Mouse (Mus musculus): Measurements from ENCODE around the gene Itpr2. TPM values are rescaled to one million over a fixed set of nuclear protein-coding genes. Genes with fewer than 3 reads are reported as not detected.

Gene Itpr2
- total and polyA plus RNA-seq, 2 experiments from 2014 or later = 8.0 to 8.4 TPM

DNA sequence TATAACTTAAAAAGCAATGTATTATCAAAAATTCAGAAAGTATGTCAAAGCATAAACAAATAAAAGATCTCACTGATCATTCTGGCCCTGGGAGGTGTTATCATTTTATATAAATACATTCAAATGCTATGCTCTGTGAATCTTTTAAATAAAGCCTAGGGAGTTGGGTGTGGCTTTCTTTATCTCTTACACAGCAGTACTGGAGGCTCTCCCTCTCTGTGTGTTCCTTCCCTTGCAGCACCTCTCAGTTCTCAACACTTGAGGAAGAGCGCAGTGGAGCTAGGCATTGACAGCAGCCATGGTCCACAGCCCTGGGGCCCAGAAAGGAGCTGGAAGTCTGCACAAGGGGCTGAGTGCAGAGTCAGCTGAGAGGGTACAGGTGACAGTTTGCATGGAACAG is 192.7 kb downstream of the Itpr2 start:
- Histone ChIP-seq H3K36me3 (ENCODE audit: insufficient read depth) (no peaks in the 10 kb centered on the region), H3K4me1 (ENCODE audit: insufficient read depth) (no peaks in the 10 kb centered on the region), H3K27me3 (ENCODE audit: insufficient read depth, low read length) (no peaks in the 10 kb centered on the region), H3K9ac (no peak overlapping the region), H3K4me3 (ENCODE audit: low read depth, low read length) (no peak overlapping the region), H3K9me3 (ENCODE audit: low read length) (no peaks in the 10 kb centered on the region), H3K4me2 (ENCODE audit: low read depth) (no peak overlapping the region), H3K27ac (ENCODE audit: low read depth, low read length) (no peak overlapping the region)
- TF ChIP-seq CTCF (IDR thresholded peaks at IDR 0.05; ENCODE audit: low read depth) = no peak
- WGBS = 96% methylated on average over 1 of the region's 1 CpGs
- DNase-seq = no peak
- ATAC-seq = no peak

DNA sequence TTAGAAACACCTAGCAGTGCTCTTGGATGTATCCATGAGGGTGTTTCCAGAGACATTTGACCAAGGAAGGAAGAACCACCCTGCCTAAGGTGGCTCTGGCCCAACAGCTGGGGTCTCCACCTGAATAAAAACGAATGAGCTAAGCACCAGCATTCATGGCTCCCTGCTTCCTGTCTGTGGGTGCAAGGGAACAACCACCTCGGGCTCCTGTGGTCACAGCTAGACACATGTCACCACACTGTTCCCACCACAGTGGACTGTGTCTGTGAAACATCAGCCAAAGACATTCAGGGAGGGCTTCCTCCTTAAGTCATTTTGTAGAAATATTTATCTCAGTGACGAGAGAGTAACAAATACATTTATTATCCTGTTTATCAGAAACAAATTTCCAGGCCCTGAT is 196.0 kb downstream of the Itpr2 start:
- Histone ChIP-seq H3K9ac (no peak overlapping the region), H3K27me3 (ENCODE audit: insufficient read depth, low read length) (no peaks in the 10 kb centered on the region), H3K4me1 (ENCODE audit: insufficient read depth) (no peaks in the 10 kb centered on the region), H3K9me3 (ENCODE audit: low read length) (no peaks in the 10 kb centered on the region), H3K4me3 (ENCODE audit: low read depth, low read length) (no peak overlapping the region), H3K27ac (ENCODE audit: low read depth, low read length) (no peak overlapping the region), H3K4me2 (ENCODE audit: low read depth) (no peak overlapping the region), H3K36me3 (ENCODE audit: insufficient read depth) (no peaks in the 10 kb centered on the region)
- ATAC-seq (no peak), DNase-seq (no peak)
- 84% methylated on average over 3 of the region's 3 CpGs for WGBS
- no peak for TF ChIP-seq CTCF (IDR thresholded peaks at IDR 0.05; ENCODE audit: low read depth)

DNA sequence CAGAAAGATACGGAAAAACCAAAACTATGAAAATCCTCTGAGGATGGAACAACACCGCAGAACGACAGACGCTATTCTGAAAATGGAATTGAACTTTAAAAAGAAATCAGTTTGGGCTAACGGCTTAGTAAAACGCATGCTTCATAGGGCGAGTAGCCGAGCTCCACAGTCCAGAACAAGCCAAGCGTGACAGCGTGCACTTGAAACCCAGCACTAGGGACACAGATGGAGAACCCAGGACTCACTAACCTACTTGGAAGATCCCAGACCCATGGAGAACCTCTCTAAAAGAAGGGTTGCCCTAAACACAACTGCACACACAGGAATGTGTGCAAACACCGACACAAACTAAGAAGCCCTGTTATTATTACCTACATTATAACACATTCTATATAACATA is 197.9 kb downstream of the Itpr2 start:
- DNase-seq (no peak), ATAC-seq (no peak)
- H3K4me2 ChIP-seq (ENCODE audit: low read depth) = no peak overlapping the region
- H3K36me3 ChIP-seq (ENCODE audit: insufficient read depth) = no peaks in the 10 kb centered on the region
- 82% methylated on average over 11 of the region's 11 CpGs for WGBS
- H3K27ac ChIP-seq (ENCODE audit: low read depth, low read length) = no peak overlapping the region
- H3K9me3 ChIP-seq (ENCODE audit: low read length) = no peaks in the 10 kb centered on the region
- H3K27me3 ChIP-seq (ENCODE audit: insufficient read depth, low read length) = no peaks in the 10 kb centered on the region
- no peak for TF ChIP-seq CTCF (IDR thresholded peaks at IDR 0.05; ENCODE audit: low read depth)
- H3K4me1 ChIP-seq (ENCODE audit: insufficient read depth) = no peaks in the 10 kb centered on the region
- no peak overlapping the region for H3K4me3 ChIP-seq (ENCODE audit: low read depth, low read length)
- no peak overlapping the region for H3K9ac ChIP-seq

DNA sequence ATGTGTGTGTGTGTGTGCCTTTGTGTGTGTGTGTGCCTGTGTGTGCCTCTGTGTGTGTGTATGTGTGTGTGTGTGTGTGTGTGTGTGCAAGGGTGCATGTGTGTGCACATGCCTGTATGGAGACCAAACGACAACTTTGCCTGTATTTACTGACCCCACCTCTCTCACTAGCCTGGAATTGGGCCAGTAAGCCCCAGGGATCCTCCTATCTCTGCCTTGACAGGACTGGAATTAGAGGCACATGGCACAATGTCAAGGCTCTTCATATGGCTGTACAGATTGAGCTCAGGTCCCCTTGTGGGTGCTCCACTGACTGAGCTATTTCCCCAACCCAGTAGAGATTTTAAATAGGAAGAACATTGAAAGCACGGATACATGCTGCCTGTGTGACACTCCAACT is 198.7 kb downstream of the Itpr2 start:
- ATAC-seq = no peak
- Histone ChIP-seq H3K9ac (no peak overlapping the region), H3K4me2 (ENCODE audit: low read depth) (no peak overlapping the region), H3K4me3 (ENCODE audit: low read depth, low read length) (no peak overlapping the region), H3K4me1 (ENCODE audit: insufficient read depth) (no peaks in the 10 kb centered on the region), H3K36me3 (ENCODE audit: insufficient read depth) (no peaks in the 10 kb centered on the region), H3K27me3 (ENCODE audit: insufficient read depth, low read length) (no peaks in the 10 kb centered on the region), H3K9me3 (ENCODE audit: low read length) (no peaks in the 10 kb centered on the region), H3K27ac (ENCODE audit: low read depth, low read length) (no peak overlapping the region)
- no peak for DNase-seq
- TF ChIP-seq CTCF (IDR thresholded peaks at IDR 0.05; ENCODE audit: low read depth) = no peak
- WGBS = 68% methylated on average over 2 of the region's 2 CpGs

DNA sequence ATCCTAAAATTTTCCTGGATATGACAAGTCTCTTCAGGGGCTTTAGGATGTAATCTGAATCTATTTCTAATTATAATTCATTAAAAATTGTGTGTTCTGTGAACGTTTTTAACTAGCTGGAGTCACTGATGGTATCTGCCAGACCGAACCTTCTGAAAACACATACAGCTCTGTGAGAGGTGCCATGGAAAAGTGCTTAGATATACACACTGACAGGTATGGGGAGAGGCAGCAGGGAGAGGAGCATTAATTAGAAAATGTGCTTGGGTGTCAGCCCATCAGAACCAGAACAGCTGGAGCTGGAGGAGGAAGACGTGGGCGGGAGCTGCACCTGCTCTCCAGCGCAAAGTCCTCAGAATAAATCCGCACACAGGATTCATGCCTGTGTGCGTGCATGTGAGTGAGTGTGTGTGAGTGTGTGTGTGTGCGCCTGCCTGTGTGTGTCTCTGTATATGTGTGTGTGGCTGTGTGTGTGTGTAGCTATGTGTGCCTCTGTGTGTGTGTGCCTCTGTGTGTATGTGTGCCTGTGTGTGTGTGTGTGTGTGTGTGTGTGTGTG is 199.4 kb downstream of the Itpr2 start:
- Histone ChIP-seq H3K9me3 (ENCODE audit: low read length) (no peaks in the 10 kb centered on the region), H3K36me3 (ENCODE audit: insufficient read depth) (no peaks in the 10 kb centered on the region), H3K4me3 (ENCODE audit: low read depth, low read length) (no peak overlapping the region), H3K4me1 (ENCODE audit: insufficient read depth) (no peaks in the 10 kb centered on the region), H3K27me3 (ENCODE audit: insufficient read depth, low read length) (no peaks in the 10 kb centered on the region), H3K27ac (ENCODE audit: low read depth, low read length) (no peak overlapping the region), H3K9ac (no peak overlapping the region), H3K4me2 (ENCODE audit: low read depth) (no peak overlapping the region)
- DNase-seq (no peak), ATAC-seq (no peak)
- no peak for TF ChIP-seq CTCF (IDR thresholded peaks at IDR 0.05; ENCODE audit: low read depth)
- 76% methylated on average over 8 of the region's 8 CpGs for WGBS

DNA sequence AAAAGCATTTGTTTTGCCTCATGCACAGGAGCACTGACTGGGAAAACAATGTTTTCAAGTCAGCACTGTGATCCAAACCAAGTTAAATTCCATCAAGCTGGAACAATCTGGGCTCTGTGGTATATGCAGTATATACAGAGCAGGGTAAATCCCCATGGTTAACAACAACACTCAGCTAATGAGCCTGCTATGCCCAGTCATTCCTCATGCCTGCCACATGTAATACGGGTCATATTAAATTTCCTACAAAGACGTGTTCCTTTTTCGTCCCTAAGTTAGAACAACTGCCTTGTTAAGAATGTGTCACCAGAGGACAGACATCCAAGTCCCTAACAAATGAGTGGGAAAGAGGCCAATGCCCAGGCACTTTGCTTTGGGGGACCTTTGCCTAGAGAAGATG is 199.9 kb downstream of the Itpr2 start:
- Histone ChIP-seq H3K9ac (no peak overlapping the region), H3K36me3 (ENCODE audit: insufficient read depth) (no peaks in the 10 kb centered on the region), H3K4me2 (ENCODE audit: low read depth) (no peak overlapping the region), H3K27ac (ENCODE audit: low read depth, low read length) (no peak overlapping the region), H3K9me3 (ENCODE audit: low read length) (no peaks in the 10 kb centered on the region), H3K4me3 (ENCODE audit: low read depth, low read length) (no peak overlapping the region), H3K4me1 (ENCODE audit: insufficient read depth) (no peaks in the 10 kb centered on the region), H3K27me3 (ENCODE audit: insufficient read depth, low read length) (no peaks in the 10 kb centered on the region)
- no peak for TF ChIP-seq CTCF (IDR thresholded peaks at IDR 0.05; ENCODE audit: low read depth)
- no peak for DNase-seq
- ATAC-seq = no peak
- WGBS = 54% methylated on average over 3 of the region's 3 CpGs

DNA sequence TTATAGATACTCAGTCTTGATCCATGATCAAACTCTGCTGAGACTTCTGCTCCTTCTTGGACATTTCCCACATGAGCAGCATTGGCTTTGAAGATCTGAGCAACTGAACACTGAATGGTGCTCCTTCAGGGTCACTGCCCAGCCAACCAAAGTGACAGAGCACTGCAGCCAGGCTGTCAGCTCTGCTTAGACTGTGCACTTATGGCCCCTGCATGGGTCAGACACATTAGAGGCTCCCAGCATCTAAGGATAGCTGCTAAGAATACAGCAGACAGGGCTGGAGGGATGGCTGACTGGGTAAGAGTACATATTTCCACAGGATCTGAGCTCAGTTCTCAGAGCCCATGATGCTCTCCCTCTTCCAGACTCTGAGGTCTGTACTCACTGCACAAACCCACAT is 201.1 kb downstream of the Itpr2 start:
- no peak overlapping the region for H3K4me3 ChIP-seq (ENCODE audit: low read depth, low read length)
- DNase-seq (no peak), ATAC-seq (no peak)
- H3K4me2 ChIP-seq (ENCODE audit: low read depth) = no peak overlapping the region
- no peak overlapping the region for H3K27ac ChIP-seq (ENCODE audit: low read depth, low read length)
- no peaks in the 10 kb centered on the region for H3K4me1 ChIP-seq (ENCODE audit: insufficient read depth)
- no peaks in the 10 kb centered on the region for H3K9me3 ChIP-seq (ENCODE audit: low read length)
- H3K9ac ChIP-seq = no peak overlapping the region
- TF ChIP-seq CTCF (IDR thresholded peaks at IDR 0.05; ENCODE audit: low read depth) = no peak
- no peaks in the 10 kb centered on the region for H3K36me3 ChIP-seq (ENCODE audit: insufficient read depth)
- no peaks in the 10 kb centered on the region for H3K27me3 ChIP-seq (ENCODE audit: insufficient read depth, low read length)

DNA sequence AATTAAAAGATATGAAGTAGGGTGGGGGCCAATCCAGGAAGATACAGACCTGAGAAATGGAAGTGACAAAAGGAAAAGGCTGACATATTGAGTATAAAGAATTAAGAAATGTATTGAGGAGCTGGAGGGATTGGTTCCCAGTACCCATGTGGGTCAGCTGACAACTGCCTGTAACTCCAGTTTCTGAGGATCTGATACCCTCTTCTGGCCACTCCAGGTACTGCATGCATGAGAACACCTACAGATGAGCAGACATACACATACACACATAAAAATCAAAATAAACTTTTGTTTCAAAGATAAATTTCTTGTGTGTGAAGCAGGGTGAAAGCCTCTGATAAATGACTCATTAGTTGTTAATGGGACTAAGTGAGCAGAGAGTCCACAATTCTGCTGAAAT is 203.3 kb downstream of the Itpr2 start:
- no peak overlapping the region for H3K9ac ChIP-seq
- H3K4me3 ChIP-seq (ENCODE audit: low read depth, low read length) = no peak overlapping the region
- no peaks in the 10 kb centered on the region for H3K36me3 ChIP-seq (ENCODE audit: insufficient read depth)
- no peak overlapping the region for H3K27ac ChIP-seq (ENCODE audit: low read depth, low read length)
- no peaks in the 10 kb centered on the region for H3K4me1 ChIP-seq (ENCODE audit: insufficient read depth)
- H3K9me3 ChIP-seq (ENCODE audit: low read length) = no peaks in the 10 kb centered on the region
- no peak overlapping the region for H3K4me2 ChIP-seq (ENCODE audit: low read depth)
- H3K27me3 ChIP-seq (ENCODE audit: insufficient read depth, low read length) = no peaks in the 10 kb centered on the region
- DNase-seq = no peak
- ATAC-seq = no peak
- peak; percentile 49 for TF ChIP-seq CTCF (IDR thresholded peaks at IDR 0.05; ENCODE audit: low read depth)

Measured in forebrain, postnatal 0 days (tissue).